ENCODE assay signal across 8 mouse cellular contexts in genomic region chr2:28908389-28909153, GRCm38 (mm10). TPM values are rescaled to one million over a fixed set of nuclear protein-coding genes. Genes with fewer than 3 reads are reported as not detected.
DNase-seq lines count a peak whose midpoint lies in the region; ATAC-seq lines count a peak whose summit lies in the region.

No protein-coding gene starts in this region.

- 2% methylated on average over 37 of the region's 39 CpGs for WGBS in kidney, embryonic 14.5 days
- 2% methylated on average over 39 of the region's 39 CpGs for WGBS in embryonic facial prominence, embryonic 15.5 days
- WGBS in hindbrain, embryonic 14.5 days, result under 1% methylated on average over 38 of the region's 39 CpGs
- under 1% methylated on average over 39 of the region's 39 CpGs for WGBS in midbrain, embryonic 10.5 days

- DNase-seq in kidney, adult 11 months, result no peak
- no peak for DNase-seq in hindbrain, embryonic 14.5 days (ENCODE audit: low spot score)
- DNase-seq in midbrain, embryonic 10.5 days (ENCODE audit: low spot score), result peak; percentile 77
- DNase-seq in ovary, postnatal 36 days (ENCODE audit: low spot score), result no peak
- no peak for DNase-seq in T-cell, adult 2 months (ENCODE audit: low spot score)
- DNase-seq in natural killer cell, adult 2 months (ENCODE audit: low spot score in 2 of 2), result no peak

- H3K4me2 ChIP-seq in kidney, embryonic 14.5 days (replicated peaks; ENCODE audit: low read depth, low read length), result peak overlapping the region; percentile 33
- peak overlapping the region; percentile 31 for H3K4me2 ChIP-seq in embryonic facial prominence, embryonic 15.5 days (replicated peaks)
- peak overlapping the region; percentile 35 for H3K4me2 ChIP-seq in hindbrain, embryonic 14.5 days (replicated peaks)

- peaks cover 65% of the 10 kb centered on the region for H3K27me3 ChIP-seq in kidney, embryonic 14.5 days (ENCODE audit: control insufficient read depth, insufficient read depth, low read length)
- peaks cover 77% of the 10 kb centered on the region for H3K27me3 ChIP-seq in embryonic facial prominence, embryonic 15.5 days
- H3K27me3 ChIP-seq in hindbrain, embryonic 14.5 days (ENCODE audit: control insufficient read depth, insufficient read depth, low read length), result peaks cover 92% of the 10 kb centered on the region
- H3K27me3 ChIP-seq in midbrain, embryonic 10.5 days (ENCODE audit: low read depth, poor library complexity, severe bottlenecking), result peaks cover 100% of the 10 kb centered on the region

- H3K9me3 ChIP-seq in kidney, embryonic 14.5 days (ENCODE audit: control insufficient read depth, low read length), result no peaks in the 10 kb centered on the region
- no peaks in the 10 kb centered on the region for H3K9me3 ChIP-seq in embryonic facial prominence, embryonic 15.5 days (replicated peaks)
- no peaks in the 10 kb centered on the region for H3K9me3 ChIP-seq in hindbrain, embryonic 14.5 days (ENCODE audit: control insufficient read depth, low read length)
- H3K9me3 ChIP-seq in midbrain, embryonic 10.5 days (replicated peaks), result no peaks in the 10 kb centered on the region

- peaks cover 12% of the 10 kb centered on the region for H3K4me1 ChIP-seq in kidney, embryonic 14.5 days (ENCODE audit: control insufficient read depth, insufficient read depth, low read length)
- peaks cover 26% of the 10 kb centered on the region for H3K4me1 ChIP-seq in embryonic facial prominence, embryonic 15.5 days
- H3K4me1 ChIP-seq in hindbrain, embryonic 14.5 days (replicated peaks; ENCODE audit: control insufficient read depth, insufficient read depth, low read length), result peaks cover 21% of the 10 kb centered on the region; the same call in 1 of the 2 replicates
- peaks cover 79% of the 10 kb centered on the region for H3K4me1 ChIP-seq in midbrain, embryonic 10.5 days

- peaks cover 6% of the 10 kb centered on the region for H3K36me3 ChIP-seq in kidney, embryonic 14.5 days (ENCODE audit: control insufficient read depth, insufficient read depth, low read length)
- H3K36me3 ChIP-seq in embryonic facial prominence, embryonic 15.5 days, result peaks cover 13% of the 10 kb centered on the region; the same call in 1 of the 2 replicates
- peaks cover 6% of the 10 kb centered on the region; the same call in 1 of the 2 replicates for H3K36me3 ChIP-seq in hindbrain, embryonic 14.5 days (replicated peaks; ENCODE audit: control insufficient read depth, insufficient read depth)
- H3K36me3 ChIP-seq in midbrain, embryonic 10.5 days, result 0 out of 2 replicates have a peak, but pooled peaks cover 9% of the 10 kb centered on the region

- no peak overlapping the region for H3K27ac ChIP-seq in kidney, embryonic 14.5 days (ENCODE audit: low read depth, low read length)
- no peak overlapping the region for H3K27ac ChIP-seq in embryonic facial prominence, embryonic 15.5 days (replicated peaks)
- peak overlapping the region; percentile 21 for H3K27ac ChIP-seq in hindbrain, embryonic 14.5 days
- peak overlapping the region; percentile 84 for H3K27ac ChIP-seq in midbrain, embryonic 10.5 days (replicated peaks)

- ATAC-seq in kidney, embryonic 14.5 days (ENCODE audit: low FRiP score, low TSS enrichment), result peak; percentile 55; the same call in 1 of the 2 replicates
- ATAC-seq in embryonic facial prominence, embryonic 15.5 days (ENCODE audit: insufficient number of reproducible peaks, low FRiP score, low TSS enrichment, low read depth), result peak; percentile 52; the same call in 1 of the 2 replicates
- peak; percentile 44; the same call in 1 of the 2 replicates for ATAC-seq in hindbrain, embryonic 14.5 days (ENCODE audit: low FRiP score)

- peak overlapping the region; percentile 6 for H3K4me3 ChIP-seq in kidney, embryonic 14.5 days (ENCODE audit: low read length)
- H3K4me3 ChIP-seq in embryonic facial prominence, embryonic 15.5 days (replicated peaks), result peak overlapping the region; percentile 15; the same call in 1 of the 2 replicates
- peak overlapping the region; percentile 13 for H3K4me3 ChIP-seq in hindbrain, embryonic 14.5 days (replicated peaks; ENCODE audit: low read length)
- peak overlapping the region; percentile 53 for H3K4me3 ChIP-seq in midbrain, embryonic 10.5 days

- no peak overlapping the region for H3K9ac ChIP-seq in kidney, embryonic 14.5 days (ENCODE audit: low read depth, low read length)
- H3K9ac ChIP-seq in embryonic facial prominence, embryonic 15.5 days, result no peak overlapping the region
- peak overlapping the region; percentile 41; the same call in 1 of the 2 replicates for H3K9ac ChIP-seq in hindbrain, embryonic 14.5 days

RNA-seq across cellular contexts. Expression of gene Barhl1, which starts 7.9 kb away (rescaled TPM):
- polyA plus RNA-seq in kidney, embryonic 14.5 days (2014; fragmentation: Nextera tagmentation; extraction: Ambion mirVana), result not detected in 2 replicates
- 0.07 TPM in 1 of 2 replicates, not detected in the other for polyA plus RNA-seq in embryonic facial prominence, embryonic 15.5 days (2015; fragmentation: Nextera tagmentation; extraction: Ambion mirVana)
- polyA plus RNA-seq in hindbrain, embryonic 14.5 days (2014; fragmentation: Nextera tagmentation; extraction: Ambion mirVana), result 25.9 and 28.7 TPM in 2 replicates
- 10.9 and 13.8 TPM in 2 replicates for polyA plus RNA-seq in midbrain, embryonic 10.5 days (2016; fragmentation: Nextera tagmentation; extraction: Ambion mirVana)

Comparison
In these comparisons a context has a peak if more than half of its experiments do, and no peak if none do; other contexts are left out.
1. H3K27ac ChIP-seq: peak in hindbrain, embryonic 14.5 days (single experiment) and midbrain, embryonic 10.5 days (single experiment); none in kidney, embryonic 14.5 days (single experiment) and embryonic facial prominence, embryonic 15.5 days (single experiment).
2. RNA of gene Barhl1, which starts 7.9 kb away (polyA plus RNA-seq): 25.9 to 28.7 TPM in hindbrain, embryonic 14.5 days and 10.9 to 13.8 TPM in midbrain, embryonic 10.5 days; not detected in kidney, embryonic 14.5 days and 0.07 TPM in embryonic facial prominence, embryonic 15.5 days; every median in the first group is over 10 times any median in the second.
3. Peak in every context shown above with its lines, with median percentiles within 50 percentile points of each other: ATAC-seq, H3K4me2 ChIP-seq and H3K4me3 ChIP-seq.